Mouse (Mus musculus) heart, adult 2 months (tissue): ENCODE measurements around the gene Lrfn5. TPM values are rescaled to one million over a fixed set of nuclear protein-coding genes. Genes with fewer than 3 reads are reported as not detected.

Experiments used
- DNase-seq, 2 experiments: peaks; one replicate each; pipeline ENCODE4 v3.0.0; 2021
- H3K27ac ChIP-seq: fragments of 200-600 bp; 2 replicates; pipeline ENCODE4 v1.8.1; 2022
- H3K27me3 ChIP-seq: fragments of 200-500 bp; 2 replicates; pipeline ENCODE4 v1.6.1; 2012; ENCODE audit warnings: mild to moderate bottlenecking, low read length, inconsistent platforms, mixed read lengths; ENCODE audit not compliant: control insufficient read depth, insufficient read depth
- H3K36me3 ChIP-seq: fragments of 200-500 bp; 2 replicates; pipeline ENCODE4 v1.6.1; 2012; ENCODE audit warnings: low read length, inconsistent platforms; ENCODE audit not compliant: control insufficient read depth, insufficient read depth
- H3K4me1 ChIP-seq: fragments of 200-500 bp; 2 replicates; pipeline ENCODE4 v1.6.1; 2011; ENCODE audit warnings: low read length; ENCODE audit not compliant: control insufficient read depth, insufficient read depth
- H3K4me3 ChIP-seq: fragments of 200-600 bp; 2 replicates; pipeline ENCODE4 v1.8.1; 2022
- H3K79me2 ChIP-seq: fragments of 200-500 bp; replicated peaks from 2 replicates; pipeline ENCODE4 v1.6.1; 2012; ENCODE audit warnings: mild to moderate bottlenecking, inconsistent platforms, low read length, moderate library complexity, mixed read lengths; ENCODE audit not compliant: control insufficient read depth, insufficient read depth
- H3K9ac ChIP-seq: fragments of 200-500 bp; 2 replicates; pipeline ENCODE4 v1.6.1; 2012; ENCODE audit warnings: low read depth, mild to moderate bottlenecking, control low read depth, inconsistent platforms, low read length, mixed read lengths
- CTCF ChIP-seq: fragments of 200-600 bp; IDR thresholded peaks from 2 replicates; pipeline ENCODE4 v1.8.1; 2022; ENCODE audit warnings: antibody characterized with exemption, mild to moderate bottlenecking, moderate library complexity
- EP300 ChIP-seq: fragments of 200-500 bp; IDR thresholded peaks from 2 replicates; pipeline ENCODE4 v1.6.1; 2011; ENCODE audit warnings: low read depth, low read length, control low read depth; ENCODE audit not compliant: insufficient read depth
- POLR2A ChIP-seq: fragments of 200-500 bp; IDR thresholded peaks from 2 replicates; pipeline ENCODE4 v1.6.1; 2011; ENCODE audit warnings: mild to moderate bottlenecking, low read depth, low read length, control low read depth; ENCODE audit not compliant: insufficient read depth
- WGBS: fragments of 180-500 bp; shearing (Covaris S2); methylation state at CpG from one replicate; pipeline ENCODE4 v1.1.7; 2018; 5-methylcytosine and 5-hydroxymethylcytosine counted together
- intact Hi-C: fragments of 180-260 bp; cut with DNase I; formaldehyde crosslinking; loops from one replicate; pipeline ENCODE4 v1.15.1; 2025
- polyA plus RNA-seq: library from polyadenylated mRNA; depleted of rRNA; stranded (reverse); fragments of >200 nt; gene quantifications from 2 replicates; pipeline ENCODE4 v1.2.3, GENCODE M21; 2012
- total RNA-seq, 2 experiments: library from RNA; stranded (reverse); gene quantifications; 2 replicates each; pipeline ENCODE4 v1.2.3; 2021

Gene Lrfn5
- total and polyA plus RNA-seq, 3 experiments: not detected

DNA sequence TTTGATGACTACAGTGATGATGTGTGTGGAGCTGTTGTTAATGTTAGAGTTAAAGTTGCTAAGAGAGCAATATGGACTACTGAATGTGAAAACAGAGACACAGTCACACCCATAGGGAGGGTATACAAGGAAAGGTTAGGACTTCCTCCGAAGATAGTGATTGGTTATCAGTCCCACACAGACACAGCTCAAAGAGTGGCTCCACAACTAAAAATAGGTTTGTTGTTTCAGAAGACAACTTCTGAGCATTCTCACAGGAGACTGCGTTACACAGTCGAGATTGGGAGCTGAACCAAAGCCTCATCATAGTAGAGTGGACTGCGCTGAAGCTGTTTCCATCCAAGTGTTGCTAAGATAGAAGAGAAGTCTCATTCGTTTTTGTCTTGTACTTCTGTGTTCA lies 57.0 kb downstream of the Lrfn5 start:
- Histone ChIP-seq H3K4me3 (no peak overlapping the region), H3K79me2 (no peaks in the 10 kb centered on the region), H3K9ac (no peak overlapping the region), H3K27ac (no peak overlapping the region), H3K4me1 (no peaks in the 10 kb centered on the region), H3K27me3 (no peaks in the 10 kb centered on the region), H3K36me3 (no peaks in the 10 kb centered on the region)
- intact Hi-C loops: no loop called here
- 39% methylated on average over 5 of the region's 5 CpGs for WGBS
- no peak for TF ChIP-seq POLR2A
- TF ChIP-seq CTCF: no peak
- no peak for TF ChIP-seq EP300
- no peak for DNase-seq

DNA sequence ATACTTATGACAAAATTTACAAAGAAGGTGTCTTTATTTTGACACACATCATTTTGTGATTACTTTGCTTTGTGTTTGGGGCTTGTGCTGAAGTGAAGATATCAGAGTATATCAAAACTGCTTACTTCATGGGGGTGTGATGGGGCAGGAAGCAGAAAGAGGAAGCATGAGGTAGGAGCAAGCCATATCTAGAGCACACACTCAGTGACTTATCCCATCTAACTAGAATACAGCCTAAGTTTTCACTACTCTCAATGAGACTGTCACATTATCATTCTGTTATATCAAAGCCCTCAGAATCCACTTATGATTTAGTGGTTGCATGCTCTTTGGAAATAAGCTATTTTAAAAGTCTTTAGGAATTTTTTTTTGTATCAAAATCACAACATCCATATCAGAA lies 77.4 kb downstream of the Lrfn5 start:
- Histone ChIP-seq H3K27ac (no peak overlapping the region), H3K4me3 (no peak overlapping the region), H3K4me1 (no peaks in the 10 kb centered on the region), H3K36me3 (no peaks in the 10 kb centered on the region), H3K9ac (no peak overlapping the region), H3K27me3 (no peaks in the 10 kb centered on the region), H3K79me2 (no peaks in the 10 kb centered on the region)
- intact Hi-C loops: no loop called here
- no peak for TF ChIP-seq EP300
- TF ChIP-seq POLR2A: no peak
- TF ChIP-seq CTCF: no peak
- DNase-seq: no peak

DNA sequence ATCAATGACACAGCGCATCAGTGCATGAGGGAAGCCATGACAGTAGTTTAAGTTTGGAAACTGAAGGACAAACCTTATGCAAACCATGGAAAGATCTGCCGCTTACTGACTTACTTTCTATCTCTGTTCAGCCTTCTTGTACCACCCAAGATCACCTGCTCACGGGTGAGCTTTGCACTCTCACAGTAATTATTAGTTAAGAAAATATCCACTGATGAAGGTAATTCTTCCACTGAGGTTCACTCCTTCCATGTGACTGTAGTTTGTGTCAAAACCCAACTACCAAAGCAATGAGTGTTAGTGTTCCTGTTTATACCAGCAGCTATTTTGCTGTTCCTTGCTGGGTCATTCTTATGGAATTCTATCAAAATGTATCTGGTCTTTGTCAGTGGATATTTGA lies 84.9 kb downstream of the Lrfn5 start:
- WGBS: 81% methylated on average over 3 of the region's 3 CpGs

DNA sequence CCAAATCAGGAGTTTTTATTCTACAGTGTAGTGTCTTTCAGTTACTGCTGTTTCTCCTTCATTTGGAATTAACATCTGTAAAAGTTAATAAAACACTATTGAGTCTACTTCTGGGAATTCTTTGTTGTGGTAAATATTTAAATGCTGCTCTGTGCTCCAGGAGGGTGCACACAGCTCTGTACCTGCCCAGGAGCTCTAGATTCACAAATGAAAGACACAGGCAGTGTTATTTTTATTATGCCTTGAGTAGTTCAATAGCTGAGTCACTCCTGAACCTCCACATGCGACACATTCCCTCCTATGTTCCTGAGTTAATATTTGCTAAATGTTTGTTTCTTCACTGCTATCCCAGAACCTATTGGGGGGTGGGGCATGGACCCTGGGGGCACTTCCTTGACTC lies 87.1 kb downstream of the Lrfn5 start:
- intact Hi-C loops: no loop called here

More for the DNA sequence above, 84.9 kb downstream of the Lrfn5 start:
- Histone ChIP-seq H3K4me3 (no peak overlapping the region), H3K79me2 (no peaks in the 10 kb centered on the region), H3K27me3 (no peaks in the 10 kb centered on the region), H3K27ac (no peak overlapping the region), H3K36me3 (no peaks in the 10 kb centered on the region), H3K9ac (no peak overlapping the region), H3K4me1 (no peaks in the 10 kb centered on the region)
- intact Hi-C loops: no loop called here
- TF ChIP-seq EP300 (no peak), POLR2A (no peak), CTCF (no peak)
- DNase-seq: no peak

DNA sequence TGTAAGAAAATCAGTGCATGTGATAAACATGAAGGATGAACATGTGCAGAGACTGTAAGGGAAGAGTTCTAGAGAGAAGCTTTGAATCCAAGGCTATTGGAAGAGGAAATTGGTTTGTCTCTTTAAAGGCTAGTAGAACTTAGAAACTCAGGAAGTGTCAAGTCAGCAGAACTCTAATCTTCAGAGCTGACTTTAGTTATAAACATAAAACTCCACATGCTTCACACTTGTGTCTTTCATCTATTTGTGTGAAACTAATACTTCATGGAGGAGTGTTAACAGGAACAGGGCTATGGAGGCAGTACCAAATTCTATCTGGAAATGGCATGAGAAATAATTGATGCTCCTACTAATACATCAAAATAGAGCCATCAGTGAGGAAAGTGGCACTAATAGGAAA lies 101.6 kb downstream of the Lrfn5 start:
- Histone ChIP-seq H3K27me3 (no peaks in the 10 kb centered on the region), H3K4me1 (no peaks in the 10 kb centered on the region), H3K79me2 (no peaks in the 10 kb centered on the region), H3K27ac (no peak overlapping the region), H3K9ac (no peak overlapping the region), H3K36me3 (no peaks in the 10 kb centered on the region), H3K4me3 (no peak overlapping the region)
- TF ChIP-seq POLR2A (no peak), EP300 (no peak), CTCF (no peak)
- DNase-seq: no peak
- intact Hi-C loops: no loop called here

More for the DNA sequence above, 87.1 kb downstream of the Lrfn5 start:
- H3K36me3 ChIP-seq: no peaks in the 10 kb centered on the region
- H3K27me3 ChIP-seq: no peaks in the 10 kb centered on the region
- DNase-seq: no peak
- H3K4me1 ChIP-seq: no peaks in the 10 kb centered on the region
- WGBS: 52% methylated on average over 1 of the region's 1 CpGs
- H3K27ac ChIP-seq: no peak overlapping the region
- H3K79me2 ChIP-seq: no peaks in the 10 kb centered on the region
- TF ChIP-seq CTCF (no peak), POLR2A (no peak), EP300 (no peak)
- H3K9ac ChIP-seq: no peak overlapping the region
- no peak overlapping the region for H3K4me3 ChIP-seq

DNA sequence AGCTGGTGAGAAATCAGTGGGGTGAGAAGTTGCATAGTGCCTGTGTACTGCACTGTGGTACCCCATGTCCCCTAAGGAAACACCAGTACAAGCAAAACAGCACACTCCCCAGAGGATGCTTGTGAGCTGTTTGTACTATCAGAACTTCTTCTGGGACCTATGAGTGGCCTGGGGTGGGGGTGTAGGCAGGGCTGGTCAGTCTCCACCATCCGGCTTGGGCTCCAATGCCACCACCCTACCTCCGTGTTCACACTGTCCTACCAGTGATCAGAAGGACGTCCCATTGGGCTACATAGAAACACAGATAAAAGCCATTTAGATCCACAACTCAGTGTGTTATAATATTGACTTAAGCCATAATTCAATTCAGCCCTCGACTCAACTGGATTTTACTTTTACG lies 131.4 kb downstream of the Lrfn5 start:
- H3K4me3 ChIP-seq: no peak overlapping the region
- TF ChIP-seq POLR2A (no peak), CTCF (no peak), EP300 (no peak)
- intact Hi-C loops: no loop called here
- H3K27me3 ChIP-seq: no peaks in the 10 kb centered on the region
- no peak for DNase-seq
- H3K27ac ChIP-seq: no peak overlapping the region
- WGBS: 72% methylated on average over 5 of the region's 5 CpGs
- H3K79me2 ChIP-seq: no peaks in the 10 kb centered on the region
- H3K36me3 ChIP-seq: no peaks in the 10 kb centered on the region
- no peaks in the 10 kb centered on the region for H3K4me1 ChIP-seq
- no peak overlapping the region for H3K9ac ChIP-seq

DNA sequence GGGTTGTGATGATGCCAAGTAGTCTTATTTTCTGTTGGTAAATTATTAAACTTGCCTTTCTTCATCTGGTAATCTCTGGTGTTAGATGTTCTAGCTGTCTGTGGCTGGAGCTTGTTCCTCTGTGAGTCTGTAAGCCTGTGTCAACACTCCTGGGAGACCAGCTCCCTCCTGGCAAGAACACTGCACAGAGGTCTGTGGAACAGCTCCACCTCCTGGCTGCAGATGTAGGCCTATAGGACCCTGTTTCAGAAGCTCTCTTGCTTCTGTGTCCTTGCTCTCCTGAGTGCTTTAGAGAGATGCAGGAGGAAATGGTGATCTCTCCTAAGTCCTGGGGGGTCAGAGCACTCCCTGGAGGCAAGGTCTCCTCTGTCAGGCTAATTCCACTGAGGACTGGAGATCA lies 200.2 kb downstream of the Lrfn5 start:
- no peaks in the 10 kb centered on the region for H3K36me3 ChIP-seq
- intact Hi-C loops: no loop called here

More for the DNA sequence above, 200.2 kb downstream of the Lrfn5 start:
- Histone ChIP-seq H3K9ac (no peak overlapping the region), H3K27me3 (no peaks in the 10 kb centered on the region), H3K79me2 (no peaks in the 10 kb centered on the region), H3K4me3 (no peak overlapping the region), H3K27ac (no peak overlapping the region), H3K4me1 (no peaks in the 10 kb centered on the region)
- no peak for DNase-seq
- TF ChIP-seq CTCF (no peak), EP300 (no peak), POLR2A (no peak)
